ENCODE assay signal across 7 mouse cellular contexts in genomic region chr15:99474576-99474926, GRCm38 (mm10). TPM values are rescaled to one million over a fixed set of nuclear protein-coding genes. Genes with fewer than 3 reads are reported as not detected.
DNase-seq lines count a peak whose midpoint lies in the region; ATAC-seq and TF ChIP-seq lines count a peak whose summit lies in the region.

Gene Bcdin3d (minus strand): TSS chr15:99474730.

- H3K4me2 ChIP-seq in intestine, embryonic 16.5 days (ENCODE audit: low read depth, low read length) = peak within 1 kb of the TSS; percentile 79
- peak within 1 kb of the TSS; percentile 79 for H3K4me2 ChIP-seq in midbrain, embryonic 11.5 days

- TF ChIP-seq CTCF in small intestine, adult 2 months (IDR thresholded peaks at IDR 0.05; ENCODE audit: extremely low read depth, insufficient read length, insufficient replicate concordance, low read depth, low read length) = peak; percentile 9; the same call in 1 of the 2 replicates

- no peaks in the 10 kb centered on the region for H3K27me3 ChIP-seq in intestine, embryonic 16.5 days (replicated peaks; ENCODE audit: control insufficient read depth, insufficient read depth, low read length)
- H3K27me3 ChIP-seq in midbrain, embryonic 11.5 days (ENCODE audit: control insufficient read depth, insufficient read depth, low read length) = no peaks in the 10 kb centered on the region
- H3K27me3 ChIP-seq in small intestine, adult 2 months (ENCODE audit: control insufficient read depth, insufficient read depth, low read length) = no peaks in the 10 kb centered on the region

- H3K4me1 ChIP-seq in intestine, embryonic 16.5 days (ENCODE audit: control insufficient read depth, insufficient read depth, low read length) = peaks cover 12% of the 10 kb centered on the region
- peaks cover 7% of the 10 kb centered on the region; the same call in 1 of the 2 replicates for H3K4me1 ChIP-seq in midbrain, embryonic 11.5 days (ENCODE audit: control insufficient read depth, insufficient read depth, low read length)
- no peaks in the 10 kb centered on the region; the same call in 1 of the 2 replicates for H3K4me1 ChIP-seq in small intestine, adult 2 months (ENCODE audit: control insufficient read depth, insufficient read depth, insufficient read length, low read length)

- peak within 1 kb of the TSS; percentile 92 for H3K9ac ChIP-seq in intestine, embryonic 16.5 days (ENCODE audit: low read depth, low read length)
- H3K9ac ChIP-seq in midbrain, embryonic 11.5 days (ENCODE audit: low read length) = peak within 1 kb of the TSS; percentile 89

- H3K36me3 ChIP-seq in intestine, embryonic 16.5 days (ENCODE audit: control insufficient read depth, insufficient read depth, low read length) = no peaks in the 10 kb centered on the region
- H3K36me3 ChIP-seq in midbrain, embryonic 11.5 days (ENCODE audit: control insufficient read depth, insufficient read depth, low read length) = peaks cover 2% of the 10 kb centered on the region; the same call in 1 of the 2 replicates
- no peaks in the 10 kb centered on the region; the same call in 1 of the 2 replicates for H3K36me3 ChIP-seq in small intestine, adult 2 months (ENCODE audit: control insufficient read depth, insufficient read depth, low read length)

- WGBS in intestine, embryonic 16.5 days = under 1% methylated on average over 26 of the region's 26 CpGs
- 1% methylated on average over 26 of the region's 26 CpGs for WGBS in midbrain, embryonic 11.5 days
- WGBS in small intestine, adult 2 months = under 1% methylated on average over 26 of the region's 26 CpGs

- intact Hi-C loops in left cerebral cortex, postnatal 4 days (cut with DNase I) = no loop called here

- no peaks in the 10 kb centered on the region for H3K9me3 ChIP-seq in intestine, embryonic 16.5 days (ENCODE audit: control insufficient read depth, low read length)
- H3K9me3 ChIP-seq in midbrain, embryonic 11.5 days (ENCODE audit: control insufficient read depth, low read length) = no peaks in the 10 kb centered on the region

- DNase-seq in adrenal gland, adult 18-20 months (ENCODE audit: low spot score in 2 of 2) = peak; percentile 86 to 90
- DNase-seq in embryo, embryonic 11 days = peak; percentile 96
- DNase-seq in gastrocnemius, postnatal 4 days (ENCODE audit: low spot score in 2 of 2) = peak; percentile 86 to 90
- peak; percentile 93 for DNase-seq in left cerebral cortex, postnatal 4 days
- peak; percentile 99 for DNase-seq in midbrain, embryonic 11.5 days (ENCODE audit: low spot score, missing footprints)

- H3K4me3 ChIP-seq in intestine, embryonic 16.5 days (ENCODE audit: low read length) = peak within 1 kb of the TSS; percentile 93
- peak within 1 kb of the TSS; percentile 76 for H3K4me3 ChIP-seq in midbrain, embryonic 11.5 days (ENCODE audit: low read depth, low read length)
- H3K4me3 ChIP-seq in small intestine, adult 2 months (ENCODE audit: low read depth, low read length) = peak within 1 kb of the TSS; percentile 92

- peak within 1 kb of the TSS; percentile 95 for H3K27ac ChIP-seq in intestine, embryonic 16.5 days (ENCODE audit: low read length)
- peak within 1 kb of the TSS; percentile 84 for H3K27ac ChIP-seq in midbrain, embryonic 11.5 days (ENCODE audit: low read depth, low read length)
- H3K27ac ChIP-seq in small intestine, adult 2 months (ENCODE audit: insufficient read depth, low read depth, low read length) = peak within 1 kb of the TSS; percentile 28

- ATAC-seq in intestine, embryonic 16.5 days = peak; percentile 89
- peak; percentile 91 for ATAC-seq in midbrain, embryonic 11.5 days (ENCODE audit: low FRiP score)

- peak; percentile 66 for TF ChIP-seq POLR2A in small intestine, adult 2 months (IDR thresholded peaks at IDR 0.05; ENCODE audit: low read depth, low read length)

RNA-seq across cellular contexts. Expression of gene Bcdin3d, which starts in this region (rescaled TPM):
- 1 to 10 TPM; 4.6 to 4.7 TPM for total RNA-seq in adrenal gland, adult 18-20 months (2021)
- 1 to 10 TPM; 7.2 to 7.4 TPM for total RNA-seq in gastrocnemius, postnatal 4 days (2021)
- 14.3 and 16.2 TPM in 2 replicates for polyA plus RNA-seq in intestine, embryonic 16.5 days (2015; fragmentation: Nextera tagmentation; extraction: Ambion mirVana)
- 1 to 10 TPM; 7.8 to 8.0 TPM for total RNA-seq in left cerebral cortex, postnatal 4 days (2021)
- polyA plus RNA-seq in midbrain, embryonic 11.5 days (2014; fragmentation: Nextera tagmentation; extraction: Ambion mirVana) = 19.5 and 19.7 TPM in 2 replicates
- 2.7 and 5.2 TPM in 2 replicates for polyA plus RNA-seq in small intestine, adult 2 months (2012; rRNA removed)

Comparison
In these comparisons a context has a peak if more than half of its experiments do, and no peak if none do; other contexts are left out.
1. Peak in every context shown above with its lines: DNase-seq, ATAC-seq, H3K4me3 ChIP-seq and H3K27ac ChIP-seq.
2. H3K27ac ChIP-seq: peak in every context shown above with its lines; median percentile 95 in intestine, embryonic 16.5 days; 84 in midbrain, embryonic 11.5 days; 28 in small intestine, adult 2 months.